Mouse (Mus musculus) embryonic facial prominence, embryonic 13.5 days (tissue): ENCODE measurements at regions not wholly inside any gene's neighbourhood (a gene's known extent, or its start where the extent isn't known, plus 50 kb on each side); places are given as distances from the start of the nearest gene placed in this dataset.

Experiments
- ATAC-seq: fragments of 200-750 bp; cut with Nextera tagmentation; 2 replicates; pipeline ENCODE4 v1.8.0; 2017; ENCODE audit warnings: low read depth; ENCODE audit not compliant: insufficient number of reproducible peaks, insufficient read depth, low FRiP score, low TSS enrichment
- H3K27ac ChIP-seq: fragments of 300-500 bp; sonication (generic); 2 replicates; pipeline ENCODE4 v1.5.1; 2015; ENCODE audit warnings: moderate library complexity, mild to moderate bottlenecking, inconsistent platforms
- H3K27me3 ChIP-seq: fragments of 300-500 bp; sonication (generic); 2 replicates; pipeline ENCODE4 v1.6.1; 2015; ENCODE audit warnings: mild to moderate bottlenecking, inconsistent platforms
- H3K36me3 ChIP-seq: fragments of 300-500 bp; sonication (generic); 2 replicates; pipeline ENCODE4 v1.6.1; 2015; ENCODE audit warnings: mild to moderate bottlenecking, inconsistent platforms
- H3K4me1 ChIP-seq: fragments of 300-500 bp; sonication (generic); 2 replicates; pipeline ENCODE4 v1.6.1; 2015; ENCODE audit warnings: inconsistent platforms
- H3K4me2 ChIP-seq: fragments of 300-500 bp; sonication (generic); 2 replicates; pipeline ENCODE4 v1.6.1; 2015; ENCODE audit warnings: moderate library complexity, mild to moderate bottlenecking, inconsistent platforms
- H3K4me3 ChIP-seq: fragments of 300-500 bp; sonication (generic); 2 replicates; pipeline ENCODE4 v1.5.1; 2015; ENCODE audit warnings: mild to moderate bottlenecking, inconsistent platforms
- H3K9ac ChIP-seq: fragments of 300-500 bp; sonication (generic); 2 replicates; pipeline ENCODE4 v1.6.1; 2015; ENCODE audit warnings: mild to moderate bottlenecking, inconsistent platforms
- H3K9me3 ChIP-seq: fragments of 300-500 bp; sonication (generic); 2 replicates; pipeline ENCODE4 v1.6.1; 2016; ENCODE audit warnings: inconsistent platforms
- WGBS: fragments of 180-500 bp; shearing (Covaris S2); methylation state at CpG from one replicate; pipeline ENCODE4 v1.1.7; 2015; ENCODE audit warnings: mixed read lengths; 5-methylcytosine and 5-hydroxymethylcytosine counted together

GRCm38 (mm10) chr3:138609749-138610148 is 83.8 kb downstream of the Eif4e start:
- Histone ChIP-seq H3K4me2 (no peak overlapping the region), H3K27me3 (no peaks in the 10 kb centered on the region), H3K4me3 (no peak overlapping the region), H3K9ac (no peak overlapping the region), H3K27ac (no peak overlapping the region), H3K36me3 (no peaks in the 10 kb centered on the region), H3K9me3 (no peaks in the 10 kb centered on the region), H3K4me1 (peaks cover 9% of the 10 kb centered on the region; the same call in 1 of the 2 replicates)
- 31% methylated on average over 1 of the region's 1 CpGs for WGBS
- ATAC-seq: no peak

- no peak overlapping the region for H3K4me2 ChIP-seq
- ATAC-seq: peak; percentile 50; the same call in 1 of the 2 replicates
- H3K9me3 ChIP-seq: no peaks in the 10 kb centered on the region
- no peaks in the 10 kb centered on the region for H3K27me3 ChIP-seq
- H3K4me1 ChIP-seq: no peaks in the 10 kb centered on the region
- H3K27ac ChIP-seq: no peak overlapping the region
- no peak overlapping the region for H3K9ac ChIP-seq
- no peaks in the 10 kb centered on the region for H3K36me3 ChIP-seq
- no peak overlapping the region for H3K4me3 ChIP-seq
- 74% methylated on average over 9 of the region's 9 CpGs for WGBS
These were observed 87.1 kb downstream of the Eif4e start for GRCm38 (mm10) chr3:138612884-138613653.

GRCm38 (mm10) chr3:138613680-138614079 is 87.7 kb downstream of the Eif4e start:
- no peak overlapping the region for H3K9ac ChIP-seq
- no peak overlapping the region for H3K4me3 ChIP-seq
- H3K9me3 ChIP-seq: no peaks in the 10 kb centered on the region
- no peaks in the 10 kb centered on the region for H3K27me3 ChIP-seq
- H3K4me2 ChIP-seq: no peak overlapping the region
- 93% methylated on average over 3 of the region's 3 CpGs for WGBS
- H3K36me3 ChIP-seq: no peaks in the 10 kb centered on the region
- no peaks in the 10 kb centered on the region for H3K4me1 ChIP-seq
- no peak overlapping the region for H3K27ac ChIP-seq
- ATAC-seq: no peak

- ATAC-seq: no peak
- H3K9ac ChIP-seq: no peak overlapping the region
- H3K4me2 ChIP-seq: no peak overlapping the region
- WGBS: 85% methylated on average over 2 of the region's 2 CpGs
- H3K27me3 ChIP-seq: no peaks in the 10 kb centered on the region
- no peaks in the 10 kb centered on the region for H3K9me3 ChIP-seq
- H3K4me3 ChIP-seq: no peak overlapping the region
- H3K36me3 ChIP-seq: no peaks in the 10 kb centered on the region
- no peak overlapping the region for H3K27ac ChIP-seq
- no peaks in the 10 kb centered on the region for H3K4me1 ChIP-seq
These were observed 88.9 kb downstream of the Eif4e start for GRCm38 (mm10) chr3:138614899-138615298.

GRCm38 (mm10) chr3:138620263-138620662 is 94.3 kb downstream of the Eif4e start:
- H3K27ac ChIP-seq: no peak overlapping the region
- H3K9me3 ChIP-seq: no peaks in the 10 kb centered on the region
- H3K4me3 ChIP-seq: no peak overlapping the region
- no peaks in the 10 kb centered on the region for H3K4me1 ChIP-seq
- H3K27me3 ChIP-seq: no peaks in the 10 kb centered on the region
- H3K9ac ChIP-seq: no peak overlapping the region
- no peaks in the 10 kb centered on the region for H3K36me3 ChIP-seq
- no peak overlapping the region for H3K4me2 ChIP-seq
- 81% methylated on average over 4 of the region's 4 CpGs for WGBS
- ATAC-seq: no peak

GRCm38 (mm10) chr3:138624128-138624527 is 98.1 kb downstream of the Eif4e start:
- no peak for ATAC-seq
- H3K9ac ChIP-seq: no peak overlapping the region
- no peak overlapping the region for H3K27ac ChIP-seq
- no peak overlapping the region for H3K4me2 ChIP-seq
- 69% methylated on average over 2 of the region's 2 CpGs for WGBS
- H3K4me1 ChIP-seq: no peaks in the 10 kb centered on the region
- no peak overlapping the region for H3K4me3 ChIP-seq
- no peaks in the 10 kb centered on the region for H3K27me3 ChIP-seq
- no peaks in the 10 kb centered on the region for H3K9me3 ChIP-seq
- no peaks in the 10 kb centered on the region for H3K36me3 ChIP-seq

- Histone ChIP-seq H3K36me3 (no peaks in the 10 kb centered on the region), H3K4me1 (no peaks in the 10 kb centered on the region), H3K9ac (no peak overlapping the region), H3K4me2 (no peak overlapping the region), H3K9me3 (no peaks in the 10 kb centered on the region), H3K27me3 (no peaks in the 10 kb centered on the region), H3K4me3 (no peak overlapping the region), H3K27ac (no peak overlapping the region)
- WGBS: 83% methylated on average over 4 of the region's 4 CpGs
- no peak for ATAC-seq
These were observed 100.3 kb downstream of the Eif4e start for GRCm38 (mm10) chr3:138626230-138626629.

GRCm38 (mm10) chr3:138630231-138630630 is 104.3 kb downstream of the Eif4e start:
- no peak overlapping the region for H3K4me2 ChIP-seq
- no peaks in the 10 kb centered on the region for H3K9me3 ChIP-seq
- no peaks in the 10 kb centered on the region for H3K27me3 ChIP-seq
- WGBS: 86% methylated on average over 13 of the region's 13 CpGs
- no peak for ATAC-seq
- no peak overlapping the region for H3K4me3 ChIP-seq
- no peaks in the 10 kb centered on the region for H3K4me1 ChIP-seq
- H3K27ac ChIP-seq: no peak overlapping the region
- H3K36me3 ChIP-seq: no peaks in the 10 kb centered on the region
- no peak overlapping the region for H3K9ac ChIP-seq

- Histone ChIP-seq H3K4me1 (no peaks in the 10 kb centered on the region), H3K4me3 (no peak overlapping the region), H3K4me2 (no peak overlapping the region), H3K9ac (no peak overlapping the region), H3K27me3 (no peaks in the 10 kb centered on the region), H3K27ac (no peak overlapping the region), H3K9me3 (no peaks in the 10 kb centered on the region), H3K36me3 (no peaks in the 10 kb centered on the region)
- WGBS: 67% methylated on average over 2 of the region's 2 CpGs
- ATAC-seq: no peak
These were observed 106.1 kb downstream of the Eif4e start for GRCm38 (mm10) chr3:138632086-138632485.

- 95% methylated on average over 1 of the region's 1 CpGs for WGBS
- Histone ChIP-seq H3K27ac (no peak overlapping the region), H3K4me1 (peaks cover 15% of the 10 kb centered on the region), H3K27me3 (no peaks in the 10 kb centered on the region), H3K4me3 (no peak overlapping the region), H3K4me2 (no peak overlapping the region), H3K9me3 (no peaks in the 10 kb centered on the region; the same call in 1 of the 2 replicates), H3K9ac (no peak overlapping the region), H3K36me3 (no peaks in the 10 kb centered on the region)
- ATAC-seq: no peak
These were observed 100.0 kb upstream of the Tspan5 start for GRCm38 (mm10) chr3:138642026-138642425.

- peak overlapping the region; percentile 64; the same call in 1 of the 2 replicates for H3K27ac ChIP-seq
- ATAC-seq: no peak
- peak overlapping the region; percentile 34 for H3K4me3 ChIP-seq
- 22% methylated on average over 15 of the region's 15 CpGs for WGBS
- H3K9ac ChIP-seq: peak overlapping the region; percentile 60
- peaks cover 15% of the 10 kb centered on the region for H3K4me1 ChIP-seq
- H3K36me3 ChIP-seq: no peaks in the 10 kb centered on the region
- no peaks in the 10 kb centered on the region; the same call in 1 of the 2 replicates for H3K9me3 ChIP-seq
- peak overlapping the region; percentile 60 for H3K4me2 ChIP-seq
- no peaks in the 10 kb centered on the region for H3K27me3 ChIP-seq
These were observed 98.1 kb upstream of the Tspan5 start for GRCm38 (mm10) chr3:138643951-138644285.

- Histone ChIP-seq H3K4me1 (peaks cover 15% of the 10 kb centered on the region), H3K9ac (peak overlapping the region; percentile 60), H3K36me3 (no peaks in the 10 kb centered on the region), H3K27ac (peak overlapping the region; percentile 64; the same call in 1 of the 2 replicates), H3K4me3 (peak overlapping the region; percentile 34), H3K27me3 (no peaks in the 10 kb centered on the region), H3K4me2 (peak overlapping the region; percentile 60), H3K9me3 (no peaks in the 10 kb centered on the region; the same call in 1 of the 2 replicates)
- 3% methylated on average over 19 of the region's 19 CpGs for WGBS
- ATAC-seq: peak; percentile 27
These were observed 97.6 kb upstream of the Tspan5 start for GRCm38 (mm10) chr3:138644286-138644951.
